Mouse (Mus musculus) A20 (cell line): Measurements from ENCODE around the gene Leng9.
"Not testable (repeated sequence)": the region's sequence is repeated elsewhere in the genome, so short reads cannot be mapped to it uniquely, and the experiment has no call there.

Source experiments
- DNase-seq: peaks from one replicate; pipeline ENCODE4 v3.0.0-alpha.2; 2011; ENCODE audit warnings: low read depth, low spot score

The Leng9 gene

GRCm38 (mm10) chr7:4150059-4150541 lies at the start of gene Leng9:
TSS of gene Leng9 (minus strand) at chr7:4150374.
- DNase-seq = peak; percentile 91

GRCm38 (mm10) chr7:4178438-4178837 lies 28.3 kb upstream of the Leng9 start:
- peak; percentile 32 for DNase-seq

- DNase-seq = no peak
These were observed 20.2 kb upstream of the Leng9 start for GRCm38 (mm10) chr7:4170193-4170938.

DNA sequence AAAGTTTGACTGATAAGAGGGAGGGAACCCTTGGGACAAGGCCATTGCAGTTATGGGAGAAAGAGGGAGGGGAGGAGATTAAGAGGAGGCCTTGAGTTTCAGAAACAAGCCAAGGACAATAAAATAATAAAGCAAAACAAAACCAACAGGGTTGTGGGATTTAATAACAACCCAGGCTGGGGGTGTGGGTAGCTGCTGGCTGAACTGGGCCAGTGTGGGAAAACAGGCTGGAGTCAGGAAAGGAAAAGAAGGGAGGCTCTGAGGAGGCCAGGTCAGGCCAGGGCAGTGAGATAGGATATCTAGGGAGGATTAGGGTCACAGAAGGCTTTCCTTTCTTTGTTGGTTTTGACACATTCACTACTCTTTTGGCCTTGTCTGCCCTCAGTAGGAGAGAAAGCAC lies 16.9 kb upstream of the Leng9 start:
- DNase-seq = no peak

DNA sequence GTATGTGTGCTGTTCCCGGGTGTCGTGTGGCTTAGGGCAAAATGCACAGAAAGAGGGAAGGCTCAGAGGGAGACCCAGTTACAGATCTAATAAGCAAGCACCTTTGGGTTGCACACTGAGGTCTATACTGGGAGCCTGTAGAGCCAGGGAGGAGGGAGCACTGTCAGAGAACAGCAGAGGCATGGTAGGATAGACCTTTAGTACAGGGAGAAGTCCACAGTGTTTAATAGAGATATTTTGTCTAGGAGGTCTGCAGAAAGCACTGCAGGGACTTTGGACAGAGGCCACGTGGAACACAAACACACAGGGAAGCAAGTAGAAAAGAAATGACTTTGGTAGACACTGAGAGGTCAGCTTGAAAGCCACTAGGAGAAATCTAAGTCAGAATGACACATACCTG lies 15.1 kb upstream of the Leng9 start:
- DNase-seq = no peak

GRCm38 (mm10) chr7:4164090-4164910 lies 14.1 kb upstream of the Leng9 start, which contains the start of gene Cdc42ep5:
TSS of gene Cdc42ep5 (minus strand) at chr7:4164860.
- DNase-seq = no peak

DNA sequence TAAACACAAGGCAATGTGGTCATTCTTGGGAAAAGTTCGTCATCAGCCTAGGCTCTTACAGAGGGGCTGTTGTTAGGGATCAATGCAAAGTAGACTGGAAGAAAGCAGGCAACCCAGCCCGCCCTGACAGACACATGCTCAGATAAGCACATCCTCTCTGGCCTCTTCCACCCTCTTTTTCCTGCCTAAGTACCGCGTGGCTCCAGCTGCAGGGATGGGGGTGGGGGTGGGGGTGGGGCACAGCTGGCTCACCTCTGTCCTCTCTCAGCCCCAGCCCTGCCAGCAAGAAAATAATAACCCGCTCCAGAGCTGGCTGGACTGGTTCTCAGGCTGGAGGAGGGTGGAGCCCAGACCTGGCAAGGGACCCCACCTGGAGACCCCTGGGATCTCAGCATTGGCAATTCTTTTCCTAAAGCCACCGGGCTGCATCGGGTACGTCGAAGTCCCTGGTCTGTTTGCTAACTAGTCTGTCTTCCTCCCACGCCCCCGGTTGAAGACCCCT lies 13.4 kb upstream of the Leng9 start:
- no peak for DNase-seq

DNA sequence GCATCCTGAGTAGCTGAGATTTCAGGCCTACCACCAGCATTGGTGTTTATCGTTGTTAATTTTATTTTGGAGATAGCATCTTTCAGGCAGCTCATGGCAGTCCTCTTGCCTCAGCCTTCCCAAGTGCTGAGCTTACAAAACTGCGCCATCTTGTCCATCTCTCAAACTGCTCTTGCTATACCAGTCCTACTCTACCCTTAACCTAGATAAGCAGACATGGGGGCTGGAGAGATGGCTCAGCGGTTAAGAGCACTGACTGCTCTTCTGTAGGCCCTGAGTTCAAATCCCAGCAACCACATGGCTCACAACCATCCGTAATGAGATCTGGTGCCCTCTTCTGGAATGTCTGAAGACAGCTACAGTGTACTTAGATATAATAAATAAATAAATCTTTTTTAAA lies 11.4 kb upstream of the Leng9 start:
- not testable (repeated sequence) for DNase-seq

DNA sequence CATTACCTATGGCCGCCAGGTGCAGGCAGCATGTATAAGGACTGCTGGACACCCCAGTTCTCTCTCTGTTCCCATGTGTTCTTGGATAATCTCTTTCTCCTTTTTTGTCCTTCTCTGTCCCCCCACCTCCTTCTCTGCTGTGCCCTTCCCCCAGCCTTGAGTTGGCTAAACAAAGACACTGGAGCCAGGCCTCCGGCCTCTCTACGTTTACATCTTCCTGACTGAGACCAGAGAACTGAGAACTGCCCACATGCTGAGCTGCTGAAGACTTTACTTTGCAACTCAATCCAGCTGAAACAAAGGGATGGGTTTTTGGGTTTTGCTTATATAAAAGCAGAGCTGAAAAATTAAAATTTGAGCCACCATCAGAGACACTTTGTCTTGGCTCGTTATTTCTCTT lies 4.8 kb upstream of the Leng9 start:
- DNase-seq = no peak

DNA sequence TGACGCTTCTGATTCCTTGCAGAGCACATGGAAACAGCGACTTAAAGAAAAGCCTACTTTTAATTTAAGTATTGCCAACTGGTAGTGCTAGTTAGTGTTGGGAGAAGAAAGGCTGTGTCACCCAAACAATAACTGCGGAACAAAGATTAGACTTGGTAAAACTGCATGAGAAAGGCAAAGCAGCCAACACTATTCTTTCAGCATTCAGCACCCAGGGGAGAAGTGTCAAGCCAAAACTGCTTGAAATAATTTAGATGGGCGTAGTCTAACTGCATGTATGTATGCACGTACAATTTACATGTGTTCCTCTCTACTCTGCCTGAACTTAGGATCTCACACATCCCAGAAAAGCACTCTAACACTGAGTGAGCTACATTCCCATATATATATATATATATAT lies 4.2 kb upstream of the Leng9 start:
- no peak for DNase-seq

GRCm38 (mm10) chr7:4151241-4151640 lies 1.1 kb upstream of the Leng9 start:
- DNase-seq = no peak

DNA sequence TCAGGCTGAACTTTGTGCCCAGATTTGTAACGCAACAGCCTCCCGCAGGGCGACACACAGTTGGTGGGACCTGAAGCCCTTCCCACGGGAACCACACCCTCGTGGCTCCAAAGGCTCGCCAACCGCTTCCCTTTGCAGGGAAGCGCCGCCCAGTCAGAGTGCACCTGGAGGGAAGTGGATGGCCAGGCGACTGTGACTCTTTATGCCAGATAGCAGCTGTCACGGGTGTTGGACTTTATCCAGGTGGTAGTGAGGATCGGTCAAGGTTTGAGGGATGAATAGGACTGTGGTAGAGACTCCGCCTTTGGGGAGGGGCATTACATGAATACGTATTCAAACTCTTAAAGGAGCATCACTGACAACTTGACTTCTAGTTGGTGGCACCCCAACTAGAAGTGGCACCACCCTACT lies 642 bp upstream of the Leng9 start:
- DNase-seq = peak; percentile 47

GRCm38 (mm10) chr7:4149209-4150054 lies 742 bp downstream of the Leng9 start:
- peak; percentile 93 for DNase-seq

- no peak for DNase-seq
These were observed 1.6 kb downstream of the Leng9 start for GRCm38 (mm10) chr7:4148341-4149208.

GRCm38 (mm10) chr7:4147836-4148235 lies 2.3 kb downstream of the Leng9 start:
- DNase-seq = no peak

DNA sequence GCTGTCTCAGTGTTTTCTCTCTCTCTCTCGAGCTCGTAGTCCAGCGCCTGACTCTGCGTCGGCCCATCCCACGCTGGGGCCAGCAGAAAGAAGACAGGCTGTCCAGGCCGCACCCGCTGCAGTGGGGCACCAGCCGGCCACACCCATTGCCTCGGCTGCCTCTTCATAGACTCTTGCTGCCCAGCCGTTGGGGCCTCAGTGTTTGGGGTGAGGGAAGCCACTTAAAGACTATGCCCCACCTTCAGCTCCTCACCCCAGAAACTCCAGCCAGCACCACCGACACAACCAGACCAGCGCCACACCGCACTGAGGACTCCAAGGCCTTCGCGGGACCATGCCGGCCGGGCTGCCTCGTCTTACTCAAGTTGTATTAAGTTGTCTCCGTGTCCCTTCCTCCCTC lies 2.8 kb downstream of the Leng9 start:
- DNase-seq = no peak

DNA sequence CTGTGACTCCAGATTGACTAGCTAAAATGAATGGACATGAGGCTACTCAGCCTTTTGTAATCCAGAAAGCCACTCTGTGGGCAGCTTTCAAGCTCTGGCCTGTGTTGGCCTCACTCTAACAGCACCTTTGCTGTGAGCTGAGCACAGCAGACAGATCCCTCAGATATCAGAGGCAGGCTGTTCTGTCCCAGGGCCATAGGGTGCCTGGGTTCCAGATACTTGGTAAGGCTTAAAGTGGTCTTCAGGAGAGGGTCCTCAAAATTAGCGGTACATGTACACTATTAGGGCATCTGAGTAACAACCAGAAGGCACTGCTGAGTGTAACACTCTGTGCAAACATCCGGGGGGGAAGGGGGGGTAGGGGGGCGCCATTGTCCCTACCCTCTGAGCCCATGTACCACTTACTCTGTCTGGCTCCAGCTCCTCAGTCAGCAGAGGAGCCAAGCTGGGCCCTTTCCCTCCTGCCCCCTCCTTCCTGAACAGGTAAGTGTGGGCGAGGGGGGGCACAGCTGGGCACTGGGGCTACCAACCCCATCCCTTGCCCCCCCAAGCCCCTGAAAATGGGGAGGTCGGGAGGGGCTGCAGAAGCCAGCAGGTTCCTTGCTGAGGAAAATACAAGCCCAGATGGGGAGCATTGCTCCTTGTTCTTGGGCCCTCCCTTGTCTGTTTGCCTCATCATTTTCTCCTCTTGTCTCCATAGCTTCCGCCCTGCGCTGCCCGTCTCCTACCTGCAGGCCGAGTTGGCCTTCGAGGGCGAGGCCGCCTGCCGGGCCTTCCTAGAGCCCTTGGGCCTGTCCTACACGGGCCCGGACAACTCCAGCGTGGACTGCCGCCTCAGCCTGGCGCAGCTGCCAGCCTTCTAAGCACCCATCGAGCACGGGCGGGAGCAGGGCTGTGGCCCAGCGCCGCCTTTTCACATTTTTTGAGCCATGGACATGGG lies 3.7 kb downstream of the Leng9 start:
- DNase-seq = no peak

DNA sequence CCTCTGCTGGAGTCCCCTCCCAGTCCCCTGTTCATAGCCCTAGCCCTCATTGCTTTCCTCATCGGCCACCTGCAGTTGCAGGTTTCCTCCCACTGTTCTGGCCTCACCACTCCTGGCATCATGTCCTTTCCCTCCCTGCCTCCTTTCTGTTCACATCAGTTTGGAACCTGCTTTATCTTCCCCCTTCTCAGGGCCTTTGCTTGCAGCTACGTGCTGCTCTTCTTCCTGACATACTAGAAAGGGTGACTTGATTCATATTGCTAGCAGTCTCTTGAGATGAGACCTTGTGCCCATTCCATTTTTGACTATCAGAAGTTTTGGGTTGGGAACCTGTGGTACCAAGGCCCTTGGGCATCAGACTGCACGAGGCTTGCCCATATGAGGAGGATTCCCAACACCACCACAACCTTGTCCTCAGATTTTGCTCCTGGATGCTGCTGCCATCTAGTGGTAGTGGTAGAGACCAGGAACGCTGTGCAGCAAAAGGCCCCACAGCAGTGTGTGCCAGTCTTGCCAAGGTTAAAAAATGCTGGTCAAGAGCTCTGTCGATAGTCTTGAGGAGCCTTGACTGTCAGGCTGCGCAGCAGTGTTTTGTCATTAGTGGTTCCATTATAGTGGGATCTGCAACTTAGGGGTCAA lies 4.5 kb downstream of the Leng9 start:
- DNase-seq = peak; percentile 61
